Mouse (Mus musculus): ENCODE measurements around the gene Sap25.

The Sap25 gene

GRCm38 (mm10) chr5:137663057-137663456, 21.9 kb downstream of the Sap25 start:
- no peak for DNase-seq

GRCm38 (mm10) chr5:137668971-137669370, 27.8 kb downstream of the Sap25 start:
- DNase-seq, result no peak

DNA sequence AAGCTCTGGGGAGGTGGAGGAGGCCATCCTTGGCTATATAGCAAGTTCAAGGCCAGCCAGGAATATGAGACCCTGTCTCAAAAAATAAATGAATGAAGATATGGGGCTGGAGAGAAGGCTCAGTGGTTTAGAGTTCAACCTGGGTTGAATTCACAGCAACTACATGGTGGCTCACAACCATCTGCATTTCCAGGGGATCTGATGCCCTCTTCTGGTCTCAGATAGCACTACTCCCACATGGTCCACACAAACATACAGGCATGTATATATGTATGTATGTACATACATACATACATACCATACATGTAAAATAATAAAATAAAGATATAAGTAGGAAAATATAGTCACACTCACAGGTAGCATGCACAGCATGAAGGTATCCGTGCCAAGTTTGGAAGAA, 29.1 kb downstream of the Sap25 start:
- no peak for DNase-seq

- peak; percentile 67 for DNase-seq
These were observed 30.5 kb downstream of the Sap25 start for GRCm38 (mm10) chr5:137671443-137672240.

- DNase-seq, result no peak
These were observed 31.2 kb downstream of the Sap25 start for GRCm38 (mm10) chr5:137672361-137672760.

DNA sequence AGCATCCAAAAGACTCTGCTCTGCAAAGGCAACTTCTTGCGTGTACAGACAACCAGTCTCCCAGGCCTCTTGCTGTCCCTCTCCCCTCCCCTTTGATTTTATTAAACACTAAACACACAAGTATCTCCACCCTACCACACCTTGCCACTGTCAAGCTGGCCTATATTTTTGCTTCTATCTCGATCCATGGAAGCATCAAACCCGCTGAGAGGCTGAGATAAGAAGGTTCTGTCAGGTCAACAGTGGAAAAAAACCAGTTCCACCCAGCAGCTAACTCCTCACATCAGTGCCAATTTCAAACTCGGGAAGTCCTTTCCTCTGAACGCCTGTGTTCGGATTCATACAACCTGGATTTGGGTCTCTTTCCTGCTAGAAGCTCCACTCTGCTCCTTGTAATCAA, 31.9 kb downstream of the Sap25 start:
- no peak for DNase-seq

DNA sequence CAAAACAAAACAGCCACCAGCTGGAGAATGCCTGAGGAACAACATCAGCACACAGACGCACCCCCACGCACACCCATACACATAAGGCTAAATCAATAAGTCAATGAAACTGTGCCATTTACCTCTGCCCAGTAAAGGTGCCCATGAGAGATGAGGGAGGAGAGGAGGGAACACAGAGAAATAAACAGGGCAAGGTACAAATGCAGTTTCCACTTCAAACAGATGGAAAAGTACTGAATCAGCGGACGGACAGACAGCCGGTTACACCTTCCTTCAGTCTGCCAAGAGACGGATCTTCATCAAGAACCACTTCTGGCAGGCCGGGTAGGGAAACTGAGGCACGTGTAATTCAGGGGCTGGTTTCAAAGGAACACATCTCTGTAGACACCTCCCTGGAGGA, 33.7 kb downstream of the Sap25 start:
- no peak for DNase-seq

GRCm38 (mm10) chr5:137677859-137678258, 36.7 kb downstream of the Sap25 start:
- no peak for DNase-seq

- no peak for DNase-seq
These were observed 37.6 kb downstream of the Sap25 start for GRCm38 (mm10) chr5:137678736-137679135.

- DNase-seq, result no peak
These were observed 38.6 kb downstream of the Sap25 start for GRCm38 (mm10) chr5:137679726-137680125.

DNA sequence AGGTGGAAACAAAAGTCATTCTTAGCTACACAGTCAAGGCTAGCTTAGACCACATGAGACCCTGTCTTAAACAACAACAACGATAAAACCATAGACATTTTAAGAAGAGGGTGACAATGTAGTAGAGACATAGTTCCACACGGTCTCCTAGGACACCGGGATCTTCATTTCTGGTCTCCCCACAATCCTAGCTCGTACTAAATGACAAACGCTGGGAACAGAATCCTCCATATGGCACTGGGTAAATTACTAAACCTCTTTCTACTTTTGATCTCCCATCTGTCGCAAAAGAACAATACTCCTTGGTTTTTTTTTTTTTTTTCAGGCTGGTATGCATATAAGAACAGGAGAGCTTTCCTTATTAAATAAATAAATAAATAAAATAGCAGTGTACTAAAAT, 41.4 kb downstream of the Sap25 start:
- no peak for DNase-seq

DNA sequence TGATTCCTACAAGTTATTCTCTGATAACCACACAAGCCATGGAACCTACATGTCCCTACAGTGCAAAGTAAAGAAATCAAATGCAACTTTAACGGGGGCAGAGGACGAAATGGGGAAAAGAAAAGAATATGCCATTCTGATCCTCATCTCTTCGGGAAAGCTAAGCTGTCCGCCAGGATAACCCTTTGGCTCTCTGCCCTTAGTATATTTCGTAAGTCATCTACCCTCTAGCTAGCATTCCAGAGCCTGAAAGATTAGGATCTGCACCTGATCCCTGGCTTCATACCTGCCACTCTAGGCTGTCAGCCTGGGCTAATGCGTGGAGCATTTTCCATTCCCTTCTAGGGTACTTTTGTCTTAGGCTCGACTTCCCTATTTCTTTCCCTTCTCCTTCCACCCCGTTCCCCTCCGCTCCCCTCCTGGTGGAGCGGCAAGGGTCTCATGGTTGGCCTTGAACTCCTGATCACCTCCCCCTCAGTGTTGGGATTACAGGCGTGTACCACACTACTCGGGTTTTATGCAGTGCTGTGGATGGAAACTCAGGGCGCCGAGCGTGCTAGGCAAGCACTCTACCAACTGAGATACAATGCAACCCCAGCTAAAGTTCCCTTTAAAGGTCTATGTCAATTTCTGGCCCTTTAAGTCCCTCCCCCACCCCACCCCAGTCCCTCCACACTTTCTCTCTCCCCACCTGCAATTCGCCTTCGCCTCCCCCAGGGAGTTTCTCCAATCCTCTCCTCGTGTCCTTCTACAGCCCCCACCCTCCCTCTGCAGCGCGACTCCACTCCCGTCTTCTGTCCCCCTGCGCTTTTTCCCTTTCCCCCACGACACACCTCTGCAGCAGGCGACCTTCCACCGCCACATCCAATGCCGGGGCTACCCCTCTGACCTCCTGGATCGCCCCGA, 42.5 kb downstream of the Sap25 start:
- no peak for DNase-seq

DNA sequence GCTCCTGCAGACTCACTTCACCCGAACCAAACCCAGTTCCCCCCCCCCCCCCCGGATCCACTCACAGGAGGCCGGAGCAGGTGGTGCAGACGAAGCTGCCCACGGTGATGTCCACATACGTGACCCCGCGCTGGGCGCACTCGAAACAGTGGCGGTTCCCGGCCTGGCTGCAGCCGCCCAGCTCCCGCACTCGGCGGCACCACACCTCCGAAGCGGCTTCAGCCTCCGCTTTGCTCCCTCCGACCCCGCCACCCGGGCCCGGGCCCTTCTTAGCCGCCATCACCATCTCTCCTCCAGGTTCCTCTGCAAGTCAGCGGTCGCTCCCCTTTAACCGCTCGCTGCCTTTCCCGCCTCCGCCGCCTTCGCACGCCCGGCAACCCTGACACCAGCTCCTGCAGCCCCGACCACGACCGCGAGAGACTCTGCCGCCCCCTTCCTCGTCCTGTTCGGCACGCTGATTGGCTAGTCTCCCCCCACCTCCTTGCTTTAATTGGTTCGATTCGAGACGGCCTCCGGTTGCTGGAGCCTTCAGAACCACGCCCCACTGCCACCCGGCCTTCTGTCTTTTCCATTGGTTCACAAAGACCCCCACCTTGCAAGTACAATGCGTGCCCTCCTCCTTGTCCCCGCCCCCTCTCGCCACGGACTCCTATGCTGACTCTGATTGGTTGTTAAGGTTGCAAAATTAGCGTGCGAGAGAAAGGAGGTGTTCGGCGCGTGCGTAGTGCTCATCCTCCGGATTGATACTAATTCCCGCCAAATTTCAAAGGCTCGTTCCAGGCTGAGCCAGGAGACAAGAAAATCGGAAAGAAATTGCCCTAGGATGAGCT, 43.4 kb downstream of the Sap25 start, which contains the start of gene Agfg2:
Agfg2 (minus strand) TSS at position 433 of the 830 bp plus-strand sequence.
- DNase-seq, result peak; percentile 98

GRCm38 (mm10) chr5:137685653-137686052, 44.5 kb downstream of the Sap25 start:
- DNase-seq, result no peak

- no peak for DNase-seq
These were observed 45.1 kb downstream of the Sap25 start for GRCm38 (mm10) chr5:137686127-137686790.

DNA sequence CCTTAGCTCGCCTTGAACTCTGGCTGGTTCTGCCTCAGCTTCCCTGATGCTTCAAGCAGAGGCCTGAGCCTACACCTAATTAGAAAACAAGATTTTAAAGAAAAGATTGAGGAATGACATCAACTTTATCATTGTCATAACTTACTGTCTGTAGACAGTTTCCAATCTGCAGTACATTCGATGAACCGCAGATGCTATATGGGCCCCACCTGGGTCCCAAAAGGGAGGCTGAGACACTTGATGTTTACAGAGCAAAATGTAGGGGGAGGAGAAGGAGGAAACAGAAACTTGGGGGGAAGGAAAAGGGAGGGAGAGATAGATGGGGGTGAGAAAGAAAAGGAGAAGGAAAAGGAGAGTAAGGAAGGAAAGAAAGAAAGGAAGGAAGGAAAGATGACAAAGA, 48.8 kb downstream of the Sap25 start:
- no peak for DNase-seq

- DNase-seq, result no peak
These were observed 49.4 kb downstream of the Sap25 start for GRCm38 (mm10) chr5:137690531-137690930.

- DNase-seq, result no peak
These were observed 50.7 kb downstream of the Sap25 start for GRCm38 (mm10) chr5:137691881-137692280.

Measured in lung, postnatal 14 days (tissue).